Mouse (Mus musculus): Measurements from ENCODE around the gene Cpt1a. TPM values are rescaled to one million over a fixed set of nuclear protein-coding genes. Genes with fewer than 3 reads are reported as not detected.

Cpt1a gene
- total RNA-seq, 2 experiments from 2014 or later: 20.6 to 27.8 TPM

DNA sequence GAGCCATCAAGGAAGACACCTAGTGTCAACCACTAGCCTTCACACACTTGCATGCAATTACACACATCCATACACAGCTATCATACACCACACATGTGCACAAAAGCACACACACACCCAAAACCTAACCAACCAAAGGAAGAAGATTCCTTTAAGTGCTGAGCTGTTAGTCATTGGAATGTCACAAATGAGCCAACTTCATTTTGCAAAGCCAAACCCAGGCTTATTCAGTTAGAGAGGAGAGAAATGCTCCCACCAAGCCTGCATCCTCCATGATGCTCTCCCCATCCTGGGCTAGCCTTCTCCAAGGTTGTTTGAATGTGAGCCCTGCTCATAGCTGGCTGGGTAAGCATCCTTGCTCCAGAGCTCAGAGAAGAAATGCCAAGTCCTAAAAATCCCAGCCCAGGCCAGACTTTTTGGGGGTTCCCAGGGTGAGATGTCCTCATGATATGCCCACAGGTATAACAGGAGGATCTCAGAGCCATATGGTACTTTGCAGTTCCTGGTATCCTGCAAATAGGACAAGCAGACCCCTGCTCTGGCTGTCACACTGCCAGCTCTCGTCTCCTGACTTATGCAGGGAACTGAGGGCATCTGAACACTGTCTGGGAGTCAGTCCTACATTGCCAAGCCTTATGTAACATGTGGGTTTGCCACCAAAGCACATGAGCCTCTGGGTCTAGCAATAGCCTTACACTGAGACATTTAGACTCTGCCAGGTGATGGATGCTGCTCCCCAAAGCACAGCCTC lies 83.6 kb downstream of the Cpt1a start:
- no peak for TF ChIP-seq CTCF (IDR thresholded peaks at IDR 0.05)
- intact Hi-C loops (cut with DNase I): no loop called here
- Histone ChIP-seq H3K27ac (no peak overlapping the region), H3K4me3 (no peak overlapping the region)
- no peak for DNase-seq (ENCODE audit: extremely low spot score in 1 of 2, low spot score in 2 of 2)

DNA sequence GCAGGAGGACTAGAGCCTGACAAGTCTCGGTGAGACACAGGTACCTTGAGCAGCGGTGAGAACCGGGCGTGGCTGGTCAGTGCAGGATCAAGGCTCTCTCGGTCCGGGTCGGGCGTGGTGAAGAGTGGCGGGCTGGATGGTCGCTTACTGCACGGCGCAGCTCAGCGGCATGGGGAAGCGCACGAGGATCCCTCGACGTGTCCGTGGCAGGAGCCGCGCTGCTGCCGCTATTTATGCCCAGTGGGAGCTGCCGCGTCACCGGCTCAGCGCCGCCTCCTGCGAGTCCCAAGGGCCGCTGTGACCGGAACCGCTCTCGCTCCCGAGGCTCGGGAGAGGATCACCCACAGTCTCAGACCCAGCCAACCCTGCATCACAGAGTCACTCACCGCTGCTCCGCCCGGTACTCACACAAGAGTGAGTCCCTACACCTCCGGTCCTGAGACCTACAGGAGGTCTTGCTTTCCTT lies 92.2 kb downstream of the Cpt1a start, which contains the start of gene Gal:
Gene Gal (minus strand): TSS at position 277 of the 466 bp plus-strand sequence.
- no peak for TF ChIP-seq CTCF (IDR thresholded peaks at IDR 0.05)
- peak in 1 of 2 experiments; percentile 24 for DNase-seq (ENCODE audit: extremely low spot score in 1 of 2, low spot score in 2 of 2)
- intact Hi-C loops (cut with DNase I): no loop called here
- H3K4me3 ChIP-seq: 0 out of 2 replicates have a peak within 1 kb of the TSS, but pooled peaks have one; percentile 7
- no peak within 1 kb of the TSS for H3K27ac ChIP-seq

DNA sequence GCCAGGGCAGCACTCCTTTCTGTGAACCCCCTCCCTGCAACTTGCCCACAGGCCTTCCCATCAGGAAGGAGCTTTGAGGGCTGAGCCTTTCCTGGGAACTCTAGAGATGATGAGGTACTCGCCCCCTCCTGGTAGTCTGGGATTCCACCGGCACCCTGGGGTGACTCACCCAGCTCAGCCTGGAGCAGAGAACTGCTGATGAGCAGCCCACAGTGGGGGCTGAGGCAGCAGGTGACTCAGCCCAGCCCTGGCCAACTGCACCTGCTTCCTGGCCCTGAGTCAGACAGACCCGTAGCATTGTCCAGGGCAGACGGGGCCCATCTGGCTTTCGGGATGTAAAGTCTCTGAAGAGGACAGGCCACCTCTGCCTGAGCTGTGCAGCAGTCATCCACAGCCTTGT lies 97.1 kb downstream of the Cpt1a start:
- intact Hi-C loops (cut with DNase I): no loop called here
- no peak overlapping the region for H3K4me3 ChIP-seq
- DNase-seq (ENCODE audit: extremely low spot score in 1 of 2, low spot score in 2 of 2): peak; percentile 64 to 67
- H3K27ac ChIP-seq: no peak overlapping the region
- TF ChIP-seq CTCF (IDR thresholded peaks at IDR 0.05): peak; percentile 15

GRCm38 (mm10) chr19:3422488-3422887 lies 100.4 kb downstream of the Cpt1a start:
- DNase-seq (ENCODE audit: extremely low spot score in 1 of 2, low spot score in 2 of 2): no peak
- Histone ChIP-seq H3K27ac (no peak overlapping the region), H3K4me3 (no peak overlapping the region)
- no peak for TF ChIP-seq CTCF (IDR thresholded peaks at IDR 0.05)
- intact Hi-C loops (cut with DNase I): no loop called here

DNA sequence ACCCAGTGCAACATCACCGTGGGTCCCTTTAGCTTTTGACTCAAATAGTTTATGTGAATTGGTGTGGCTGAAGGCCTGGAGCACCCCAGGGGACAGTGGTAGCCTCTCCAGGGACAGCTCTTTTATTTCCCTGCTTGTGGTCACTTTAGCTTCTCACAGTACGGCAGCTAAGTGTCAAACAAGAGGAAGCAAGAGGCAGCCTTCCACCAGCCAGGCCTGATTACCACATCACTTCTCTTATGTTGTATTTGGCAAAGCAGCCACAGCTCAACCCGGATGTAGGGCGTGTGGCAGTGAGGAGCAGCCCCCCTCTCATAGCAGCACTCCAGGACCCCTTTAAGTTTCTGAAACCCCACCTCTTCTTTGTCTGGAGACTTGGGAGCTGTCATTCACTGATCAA lies 100.8 kb downstream of the Cpt1a start:
- no peak for TF ChIP-seq CTCF (IDR thresholded peaks at IDR 0.05)
- DNase-seq (ENCODE audit: extremely low spot score in 1 of 2, low spot score in 2 of 2): no peak
- Histone ChIP-seq H3K4me3 (no peak overlapping the region), H3K27ac (no peak overlapping the region)
- intact Hi-C loops (cut with DNase I): no loop called here

GRCm38 (mm10) chr19:3424214-3424613 lies 102.1 kb downstream of the Cpt1a start:
- Histone ChIP-seq H3K27ac (no peak overlapping the region), H3K4me3 (no peak overlapping the region)
- DNase-seq (ENCODE audit: extremely low spot score in 1 of 2, low spot score in 2 of 2): no peak
- intact Hi-C loops (cut with DNase I): no loop called here
- no peak for TF ChIP-seq CTCF (IDR thresholded peaks at IDR 0.05)

GRCm38 (mm10) chr19:3428057-3428830 lies 106.1 kb downstream of the Cpt1a start:
- Histone ChIP-seq H3K27ac (no peak overlapping the region), H3K4me3 (no peak overlapping the region)
- no peak for DNase-seq (ENCODE audit: extremely low spot score in 1 of 2, low spot score in 2 of 2)
- TF ChIP-seq CTCF (IDR thresholded peaks at IDR 0.05): no peak
- intact Hi-C loops (cut with DNase I): no loop called here

DNA sequence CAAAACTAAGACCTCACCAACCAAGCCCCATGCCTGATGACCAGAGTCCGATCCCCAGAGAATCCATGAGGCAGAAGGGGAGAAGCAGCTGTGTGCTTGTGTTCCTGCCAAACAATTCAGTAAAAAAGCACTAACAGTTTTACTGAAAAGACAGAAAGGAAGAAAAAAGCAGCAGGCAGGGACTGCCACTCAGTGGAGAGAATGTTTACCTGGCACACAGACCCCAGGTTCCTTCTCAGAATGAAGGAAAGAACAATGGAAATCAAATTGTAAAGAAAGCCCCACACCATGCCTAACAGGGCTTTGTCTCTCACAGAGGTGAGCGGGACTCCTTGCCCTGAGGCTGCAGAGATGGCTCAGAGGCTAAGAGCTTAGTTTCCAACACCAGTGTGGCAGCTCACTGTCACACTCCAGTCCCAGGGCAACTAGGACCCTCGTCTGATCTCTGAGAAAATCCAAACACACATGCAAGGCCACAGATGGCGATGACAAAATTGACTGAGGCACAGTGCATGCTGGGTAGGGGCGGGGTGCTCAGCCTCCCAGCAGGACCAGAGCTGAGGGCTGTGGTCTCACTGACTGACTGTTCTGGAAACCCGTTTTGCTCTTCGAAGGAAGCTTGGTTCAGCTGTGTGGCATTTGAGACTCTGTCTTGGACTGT lies 107.2 kb downstream of the Cpt1a start:
- TF ChIP-seq CTCF (IDR thresholded peaks at IDR 0.05): no peak
- intact Hi-C loops (cut with DNase I): no loop called here
- H3K27ac ChIP-seq: no peak overlapping the region
- H3K4me3 ChIP-seq: no peak overlapping the region
- no peak for DNase-seq (ENCODE audit: extremely low spot score in 1 of 2, low spot score in 2 of 2)

DNA sequence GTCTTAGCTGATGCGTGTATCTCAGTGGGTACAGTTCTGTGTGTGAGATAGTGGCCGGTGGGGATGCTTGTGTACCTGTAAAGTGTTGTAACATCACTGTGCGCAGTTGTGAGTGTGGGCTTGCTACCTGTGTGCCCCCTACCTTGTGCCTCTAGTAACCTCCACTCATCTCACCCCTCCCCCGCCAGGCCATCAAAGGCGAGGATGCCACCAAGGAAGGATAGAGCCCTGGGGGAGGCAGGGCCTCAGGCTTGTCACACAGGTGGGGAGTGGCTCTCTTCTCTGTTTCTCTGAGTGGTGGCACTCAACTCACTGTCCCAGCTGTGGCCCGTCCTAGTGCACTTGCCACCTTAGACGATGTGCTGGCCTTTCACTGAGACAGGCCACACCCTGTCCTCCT lies 108.9 kb downstream of the Cpt1a start:
- DNase-seq (ENCODE audit: extremely low spot score in 1 of 2, low spot score in 2 of 2): no peak
- intact Hi-C loops (cut with DNase I): no loop called here
- TF ChIP-seq CTCF (IDR thresholded peaks at IDR 0.05): no peak
- no peak overlapping the region for H3K4me3 ChIP-seq
- H3K27ac ChIP-seq: no peak overlapping the region

DNA sequence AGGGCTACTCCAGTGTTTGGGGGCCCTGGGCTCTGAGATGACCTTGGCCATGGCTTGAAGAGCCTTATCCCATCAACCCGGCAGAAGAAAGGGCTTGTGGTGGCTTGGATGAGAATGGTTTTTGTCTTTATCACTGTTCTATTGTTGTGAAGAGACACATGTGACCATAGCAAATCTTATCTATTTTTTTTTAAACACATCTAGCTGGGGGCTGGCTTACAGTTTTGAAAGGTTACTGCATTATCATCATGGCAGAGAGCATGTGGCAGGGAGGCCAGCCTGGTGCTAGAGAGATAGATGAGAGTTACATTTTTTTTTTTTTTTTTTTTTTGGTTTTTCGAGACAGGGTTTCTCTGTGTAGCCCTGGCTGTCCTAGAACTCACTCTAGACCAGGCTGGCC lies 109.8 kb downstream of the Cpt1a start:
- intact Hi-C loops (cut with DNase I): no loop called here
- DNase-seq (ENCODE audit: extremely low spot score in 1 of 2, low spot score in 2 of 2): no peak
- no peak for TF ChIP-seq CTCF (IDR thresholded peaks at IDR 0.05)
- Histone ChIP-seq H3K27ac (no peak overlapping the region), H3K4me3 (no peak overlapping the region)

- Histone ChIP-seq H3K4me3 (no peak overlapping the region), H3K27ac (no peak overlapping the region)
- intact Hi-C loops (cut with DNase I): no loop called here
- TF ChIP-seq CTCF (IDR thresholded peaks at IDR 0.05): no peak
- DNase-seq (ENCODE audit: extremely low spot score in 1 of 2, low spot score in 2 of 2): no peak
Observed at GRCm38 (mm10) chr19:3434124-3434523, 112.0 kb downstream of the Cpt1a start.

- Histone ChIP-seq H3K4me3 (no peak overlapping the region), H3K27ac (no peak overlapping the region)
- TF ChIP-seq CTCF (IDR thresholded peaks at IDR 0.05): no peak
- no peak for DNase-seq (ENCODE audit: extremely low spot score in 1 of 2, low spot score in 2 of 2)
- intact Hi-C loops (cut with DNase I): loop anchor here (5.0 kb wide), 1 partner anchor 42 kb away; no protein-coding TSS in a partner anchor
Observed at GRCm38 (mm10) chr19:3434641-3435040, 112.5 kb downstream of the Cpt1a start.

Small RNAs within 50 kb of the gene (microRNA-seq; reads per million reads assigned to microRNA genes)
- 0.49 to 1.2 reads per million in 2 experiments for gene Mir6984

Other genes with a start within 250 kb of the Cpt1a start
- 10 to 100 TPM; 51.3 to 52.0 TPM for gene Mrpl21, start 39.4 kb upstream of the Cpt1a start, total RNA-seq (2021)
- 10 to 100 TPM in 1 of 2 experiments, 1 to 10 TPM in 1; 9.4 to 11.0 TPM for gene Ighmbp2, start 39.3 kb upstream of the Cpt1a start, total RNA-seq (2021)
- under 1 TPM; 0.19 to 0.36 TPM for gene Tesmin, start 66.5 kb downstream of the Cpt1a start, total RNA-seq (2021)
- gene Gal, start 92.2 kb downstream of the Cpt1a start, total RNA-seq (2021): under 1 TPM in 1 of 2 experiments, not detected in 1; 0.56 TPM

Measured in left cerebral cortex, adult 2 months (tissue).